Mouse (Mus musculus) heart, embryonic 11.5 days (tissue): ENCODE measurements around the gene Speer2. TPM values are rescaled to one million over a fixed set of nuclear protein-coding genes. Genes with fewer than 3 reads are reported as not detected.

Experiments used
- ATAC-seq: fragments of 200-750 bp; cut with Nextera tagmentation; replicated peaks from 2 replicates; pipeline ENCODE4 v1.8.0; 2017; ENCODE audit warnings: moderate library complexity; ENCODE audit not compliant: insufficient number of reproducible peaks, low FRiP score, low TSS enrichment
- H3K27ac ChIP-seq: fragments of 300-500 bp; sonication (generic); 2 replicates; pipeline ENCODE4 v1.5.1; 2014; ENCODE audit warnings: mild to moderate bottlenecking, low read depth, low read length
- H3K27me3 ChIP-seq: fragments of 300-500 bp; sonication (generic); 2 replicates; pipeline ENCODE4 v1.6.1; 2014; ENCODE audit warnings: mild to moderate bottlenecking, low read length, mixed read lengths; ENCODE audit not compliant: control insufficient read depth, insufficient read depth
- H3K36me3 ChIP-seq: fragments of 300-500 bp; sonication (generic); 2 replicates; pipeline ENCODE4 v1.6.1; 2014; ENCODE audit warnings: mild to moderate bottlenecking, low read length, moderate library complexity, mixed read lengths; ENCODE audit not compliant: control insufficient read depth, insufficient read depth
- H3K4me1 ChIP-seq: fragments of 300-500 bp; sonication (generic); 2 replicates; pipeline ENCODE4 v1.6.1; 2014; ENCODE audit warnings: low read length; ENCODE audit not compliant: control insufficient read depth, insufficient read depth
- H3K4me2 ChIP-seq: fragments of 300-500 bp; sonication (generic); 2 replicates; pipeline ENCODE4 v1.6.1; 2014; ENCODE audit warnings: mild to moderate bottlenecking, moderate library complexity
- H3K4me3 ChIP-seq: fragments of 300-500 bp; sonication (generic); 2 replicates; pipeline ENCODE4 v1.5.1; 2014; ENCODE audit warnings: low read depth, low read length
- H3K9ac ChIP-seq: fragments of 300-500 bp; sonication (generic); 2 replicates; pipeline ENCODE4 v1.6.1; 2014; ENCODE audit warnings: mild to moderate bottlenecking, low read depth, low read length, moderate library complexity
- H3K9me3 ChIP-seq: fragments of 300-500 bp; sonication (generic); replicated peaks from 2 replicates; pipeline ENCODE4 v1.6.1; 2016; ENCODE audit warnings: low read length; ENCODE audit not compliant: control insufficient read depth
- WGBS: fragments of 180-500 bp; shearing (Covaris S2); extraction: QIAGEN DNeasy Blood & Tissue Kit; methylation state at CpG from one replicate; pipeline ENCODE4 v1.1.7; 2014; ENCODE audit not compliant: insufficient replicate concordance; 5-methylcytosine and 5-hydroxymethylcytosine counted together
- polyA plus RNA-seq: library from polyadenylated mRNA; unstranded; fragments of >200 nt; fragmentation: Nextera tagmentation; extraction: Ambion mirVana; gene quantifications from 2 replicates; pipeline ENCODE4 v1.2.1, GENCODE M21; 2014

The Speer2 gene
- not detected in 2 replicates for polyA plus RNA-seq

DNA sequence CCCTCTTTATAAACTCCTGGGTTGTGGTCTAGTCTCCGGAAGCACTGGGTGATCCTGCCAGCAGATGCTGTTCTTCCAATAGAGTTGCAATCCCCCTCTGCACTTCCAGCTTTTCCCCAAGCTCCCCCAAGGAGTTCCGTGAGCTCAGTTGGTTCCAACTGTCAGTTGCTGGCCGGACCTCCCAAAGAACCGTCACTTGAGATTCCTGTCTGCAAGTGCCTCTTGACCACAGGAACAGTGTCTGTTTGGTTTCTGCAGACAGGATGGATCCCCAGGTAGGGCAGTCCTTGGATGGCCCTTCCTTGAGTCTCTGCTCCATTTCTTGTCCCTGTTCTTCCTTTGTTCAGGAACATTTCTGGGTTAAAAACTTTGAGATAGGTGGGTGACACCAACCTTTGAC lies at the start of gene Speer2:
Gene Speer2, minus strand, starts transcription at position 101 of the 400 bp plus-strand sequence.
- Histone ChIP-seq H3K4me1 (no peaks in the 10 kb centered on the region), H3K27ac (no peak within 1 kb of the TSS), H3K4me3 (no peak within 1 kb of the TSS), H3K36me3 (no peaks in the 10 kb centered on the region), H3K9ac (no peak within 1 kb of the TSS), H3K4me2 (no peak within 1 kb of the TSS), H3K27me3 (no peaks in the 10 kb centered on the region), H3K9me3 (no peaks in the 10 kb centered on the region)
- 94% methylated on average over 4 of the region's 4 CpGs for WGBS
- no peak for ATAC-seq

DNA sequence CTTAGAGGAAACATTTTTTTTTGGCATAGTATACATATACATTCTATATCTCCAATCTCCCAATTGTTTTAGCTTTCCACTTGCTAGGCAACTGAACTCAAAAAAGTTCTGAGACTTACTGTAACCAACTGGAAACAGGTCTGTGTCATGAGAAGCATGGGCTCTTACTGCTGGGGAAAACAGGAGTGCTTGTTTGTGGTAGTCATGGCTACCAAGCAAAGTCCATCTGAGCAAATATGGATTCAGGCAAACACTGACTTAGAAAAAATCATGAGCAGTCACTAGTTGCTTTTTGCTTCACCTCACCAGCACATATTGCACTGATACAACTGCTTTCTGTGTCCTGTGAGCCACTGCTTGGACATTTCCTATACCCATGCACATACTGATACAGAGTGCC lies 40.8 kb upstream of the Speer2 start:
- ATAC-seq, result no peak
- no peak overlapping the region for H3K4me2 ChIP-seq
- H3K4me3 ChIP-seq, result no peak overlapping the region
- H3K36me3 ChIP-seq, result no peaks in the 10 kb centered on the region
- no peaks in the 10 kb centered on the region for H3K4me1 ChIP-seq
- H3K27me3 ChIP-seq, result no peaks in the 10 kb centered on the region
- no peak overlapping the region for H3K9ac ChIP-seq
- H3K27ac ChIP-seq, result no peak overlapping the region
- no peaks in the 10 kb centered on the region for H3K9me3 ChIP-seq

DNA sequence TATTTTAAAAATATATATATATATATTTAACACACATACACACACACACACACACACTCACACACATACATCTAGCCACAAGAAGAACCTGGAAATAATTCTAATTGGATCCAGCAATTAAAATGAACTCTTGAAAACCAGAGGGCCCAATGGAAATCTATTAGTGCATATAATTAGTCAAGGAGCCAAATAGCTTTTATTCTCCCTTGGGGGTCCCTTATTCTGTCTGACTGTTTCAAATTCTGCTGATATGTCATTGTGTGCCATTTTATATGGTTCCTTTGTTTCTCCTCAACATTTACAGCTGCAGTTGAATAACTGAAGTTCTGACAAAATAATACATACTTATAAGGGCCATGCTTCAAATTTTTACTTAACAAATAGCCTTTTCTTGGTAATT lies 17.2 kb upstream of the Speer2 start:
- no peak overlapping the region for H3K9ac ChIP-seq
- H3K4me1 ChIP-seq, result no peaks in the 10 kb centered on the region
- no peak overlapping the region for H3K27ac ChIP-seq
- no peaks in the 10 kb centered on the region for H3K9me3 ChIP-seq
- no peaks in the 10 kb centered on the region for H3K36me3 ChIP-seq
- no peak for ATAC-seq
- H3K27me3 ChIP-seq, result no peaks in the 10 kb centered on the region
- H3K4me2 ChIP-seq, result no peak overlapping the region
- H3K4me3 ChIP-seq, result no peak overlapping the region

DNA sequence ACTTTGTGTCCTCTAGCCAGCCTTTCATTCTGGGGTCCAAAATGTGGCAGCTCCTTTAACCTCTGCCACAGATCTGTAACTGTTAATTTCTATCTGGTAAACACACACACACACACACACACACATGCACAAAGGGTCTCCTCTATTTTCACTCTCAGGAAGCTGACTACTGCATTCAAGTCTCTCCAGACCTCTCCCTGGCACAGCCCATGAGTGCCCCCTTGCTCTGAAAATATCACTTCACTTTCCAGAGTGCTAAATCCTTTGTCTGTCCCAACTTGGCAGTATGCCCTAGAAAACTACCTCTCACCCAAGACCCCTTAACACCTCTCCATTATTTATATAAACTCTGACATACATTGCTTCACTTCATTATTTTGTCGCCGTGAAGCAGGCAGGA lies 26.9 kb downstream of the Speer2 start:
- no peak overlapping the region for H3K4me2 ChIP-seq
- 76% methylated on average over 2 of the region's 2 CpGs for WGBS
- H3K27ac ChIP-seq, result no peak overlapping the region
- H3K4me1 ChIP-seq, result no peaks in the 10 kb centered on the region
- no peak overlapping the region for H3K9ac ChIP-seq
- H3K36me3 ChIP-seq, result no peaks in the 10 kb centered on the region
- H3K4me3 ChIP-seq, result no peak overlapping the region
- ATAC-seq, result no peak
- no peaks in the 10 kb centered on the region for H3K9me3 ChIP-seq
- H3K27me3 ChIP-seq, result no peaks in the 10 kb centered on the region

DNA sequence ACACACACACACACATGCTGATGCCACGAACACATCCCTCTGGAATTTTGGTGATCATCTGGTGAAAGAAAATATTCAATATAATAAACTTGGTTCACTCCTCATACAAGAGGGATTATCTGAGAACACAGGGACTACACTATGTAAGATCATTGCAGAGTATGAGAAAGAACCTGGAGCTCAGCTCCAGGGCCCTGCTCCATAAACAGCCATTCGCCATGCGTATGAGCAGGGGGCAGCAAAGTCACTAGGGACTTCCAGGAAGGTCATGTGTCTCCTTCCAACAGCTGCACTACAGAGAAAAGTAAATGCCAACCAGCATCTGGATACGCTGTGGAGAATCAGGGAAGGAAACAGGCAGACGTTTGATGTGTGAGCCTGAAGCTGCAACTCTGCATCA lies 49.9 kb downstream of the Speer2 start:
- Histone ChIP-seq H3K9me3 (no peaks in the 10 kb centered on the region), H3K27ac (no peak overlapping the region), H3K4me2 (no peak overlapping the region), H3K36me3 (no peaks in the 10 kb centered on the region), H3K27me3 (no peaks in the 10 kb centered on the region), H3K4me3 (no peak overlapping the region), H3K4me1 (no peaks in the 10 kb centered on the region), H3K9ac (no peak overlapping the region)
- 77% methylated on average over 5 of the region's 5 CpGs for WGBS
- no peak for ATAC-seq
